Mouse (Mus musculus) stomach, embryonic 15.5 days (tissue): ENCODE data around the gene Ppp1r9b. TPM values are rescaled to one million over a fixed set of nuclear protein-coding genes. Genes with fewer than 3 reads are reported as not detected.
"Not testable (repeated sequence)": the region's sequence is repeated elsewhere in the genome, so short reads cannot be mapped to it uniquely, and the experiment has no call there.

ENCODE experiments used
- ATAC-seq: fragments of 200-750 bp; cut with Nextera tagmentation; 2 replicates; pipeline ENCODE4 v1.8.0; 2017; ENCODE audit warnings: low read depth, moderate number of reproducible peaks, moderate TSS enrichment; ENCODE audit not compliant: insufficient read depth, low FRiP score
- H3K27ac ChIP-seq: fragments of 300-500 bp; sonication (generic); 2 replicates; pipeline ENCODE4 v1.5.1; 2015; ENCODE audit warnings: mild to moderate bottlenecking, inconsistent platforms
- H3K27me3 ChIP-seq: fragments of 300-500 bp; sonication (generic); replicated peaks from 2 replicates; pipeline ENCODE4 v1.6.1; 2015; ENCODE audit warnings: inconsistent platforms
- H3K36me3 ChIP-seq: fragments of 300-500 bp; sonication (generic); 2 replicates; pipeline ENCODE4 v1.6.1; 2015; ENCODE audit warnings: inconsistent platforms
- H3K4me1 ChIP-seq: fragments of 300-500 bp; sonication (generic); 2 replicates; pipeline ENCODE4 v1.6.1; 2015; ENCODE audit warnings: inconsistent platforms
- H3K4me2 ChIP-seq: fragments of 300-500 bp; sonication (generic); 2 replicates; pipeline ENCODE4 v1.6.1; 2015; ENCODE audit warnings: mild to moderate bottlenecking, inconsistent platforms
- H3K4me3 ChIP-seq: fragments of 300-500 bp; sonication (generic); replicated peaks from 2 replicates; pipeline ENCODE4 v1.5.1; 2015; ENCODE audit warnings: inconsistent platforms
- H3K9ac ChIP-seq: fragments of 300-500 bp; sonication (generic); 2 replicates; pipeline ENCODE4 v1.6.1; 2015; ENCODE audit warnings: inconsistent platforms
- H3K9me3 ChIP-seq: fragments of 300-500 bp; sonication (generic); 2 replicates; pipeline ENCODE4 v1.6.1; 2016; ENCODE audit warnings: inconsistent platforms
- WGBS: fragments of 180-500 bp; shearing (Covaris S2); methylation state at CpG from one replicate; pipeline ENCODE4 v1.1.7; 2015; 5-methylcytosine and 5-hydroxymethylcytosine counted together
- polyA plus RNA-seq: library from polyadenylated mRNA; unstranded; fragments of >200 nt; fragmentation: Nextera tagmentation; extraction: Ambion mirVana; gene quantifications from 2 replicates; pipeline ENCODE4 v1.2.1, GENCODE M21; 2015

The Ppp1r9b gene
- polyA plus RNA-seq, 1 experiment from 2014 or later, result 10.3 TPM

DNA sequence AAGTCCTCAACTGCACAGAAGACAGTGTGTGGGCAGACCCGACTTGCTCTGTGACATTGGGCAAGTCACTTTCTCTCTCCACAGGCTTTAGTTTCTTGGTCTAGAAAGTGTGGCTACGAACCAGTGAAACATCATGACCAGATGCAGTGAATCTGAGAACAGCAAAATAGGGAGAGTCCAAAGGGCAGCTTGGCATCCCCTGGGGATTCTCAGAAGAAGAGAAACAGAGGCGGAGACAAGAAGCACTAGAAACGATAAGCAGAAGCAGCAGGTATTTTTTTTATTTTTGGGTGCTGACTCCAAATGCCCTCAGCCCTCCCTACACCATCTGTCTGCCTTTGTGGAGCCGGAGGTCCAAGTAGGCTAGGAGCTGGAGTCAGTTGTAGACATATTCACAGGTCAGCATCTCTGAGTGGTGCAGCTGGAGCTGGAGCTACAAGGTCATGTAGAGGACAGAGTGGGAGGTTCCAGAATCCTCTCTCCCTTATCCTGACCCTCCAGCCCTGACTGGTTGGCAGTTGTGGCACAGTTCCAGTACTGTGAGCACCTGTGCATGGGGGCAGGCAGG, 28.2 kb upstream of the Ppp1r9b start:
- no peak for ATAC-seq
- Histone ChIP-seq H3K9me3 (no peaks in the 10 kb centered on the region), H3K4me1 (no peaks in the 10 kb centered on the region; the same call in 1 of the 2 replicates), H3K27ac (no peak overlapping the region), H3K4me3 (no peak overlapping the region), H3K36me3 (no peaks in the 10 kb centered on the region), H3K9ac (no peak overlapping the region), H3K4me2 (no peak overlapping the region), H3K27me3 (no peaks in the 10 kb centered on the region)
- 63% methylated on average over 5 of the region's 5 CpGs for WGBS

DNA sequence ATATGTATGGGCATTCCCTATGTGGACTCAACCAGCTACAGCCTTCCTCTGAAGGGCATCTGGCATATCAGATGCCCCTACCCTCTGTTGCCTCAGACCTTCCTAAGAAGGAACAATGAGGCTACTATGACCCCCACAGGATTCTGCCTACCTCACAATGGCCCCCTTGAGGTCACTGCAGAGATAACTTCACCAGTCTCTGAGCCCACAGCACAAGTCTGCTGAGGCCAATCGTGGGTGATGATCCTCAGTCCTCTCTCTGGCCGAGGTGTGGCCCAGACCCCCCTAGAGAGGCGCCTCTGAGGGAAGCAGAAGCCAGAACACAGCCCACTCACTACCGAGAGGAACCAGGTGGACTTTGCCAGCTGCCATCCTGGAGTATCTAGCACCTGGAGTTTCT, 23.4 kb upstream of the Ppp1r9b start, which contains the start of gene Hils1:
Gene Hils1, plus strand, starts transcription at position 175 of the 400 bp plus-strand sequence.
- Histone ChIP-seq H3K36me3 (no peaks in the 10 kb centered on the region), H3K27me3 (no peaks in the 10 kb centered on the region), H3K4me2 (no peak within 1 kb of the TSS), H3K4me3 (no peak within 1 kb of the TSS), H3K4me1 (no peaks in the 10 kb centered on the region), H3K9me3 (no peaks in the 10 kb centered on the region), H3K9ac (no peak within 1 kb of the TSS), H3K27ac (no peak within 1 kb of the TSS)
- WGBS, result 35% methylated on average over 4 of the region's 4 CpGs
- ATAC-seq, result no peak

DNA sequence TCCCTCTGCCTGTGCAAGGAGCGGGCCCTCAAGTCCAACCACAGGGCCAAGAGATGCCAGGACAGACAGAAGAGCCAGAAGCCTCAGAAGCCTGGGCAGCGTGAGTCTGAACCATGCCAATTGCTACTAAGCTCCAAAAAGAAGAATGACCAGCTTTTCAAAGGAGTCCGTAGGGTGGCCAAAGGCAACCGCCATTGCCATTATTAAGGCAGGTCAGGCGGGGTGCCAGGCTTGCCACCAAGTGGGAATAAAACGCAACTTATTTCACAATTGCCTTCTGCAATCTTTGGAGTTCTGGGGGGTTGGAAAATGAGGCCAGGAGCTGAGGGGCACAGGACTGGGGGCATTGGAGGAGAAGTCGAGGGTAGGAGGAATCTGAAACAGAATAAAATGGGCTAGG, 22.6 kb upstream of the Ppp1r9b start:
- no peaks in the 10 kb centered on the region for H3K9me3 ChIP-seq

DNA sequence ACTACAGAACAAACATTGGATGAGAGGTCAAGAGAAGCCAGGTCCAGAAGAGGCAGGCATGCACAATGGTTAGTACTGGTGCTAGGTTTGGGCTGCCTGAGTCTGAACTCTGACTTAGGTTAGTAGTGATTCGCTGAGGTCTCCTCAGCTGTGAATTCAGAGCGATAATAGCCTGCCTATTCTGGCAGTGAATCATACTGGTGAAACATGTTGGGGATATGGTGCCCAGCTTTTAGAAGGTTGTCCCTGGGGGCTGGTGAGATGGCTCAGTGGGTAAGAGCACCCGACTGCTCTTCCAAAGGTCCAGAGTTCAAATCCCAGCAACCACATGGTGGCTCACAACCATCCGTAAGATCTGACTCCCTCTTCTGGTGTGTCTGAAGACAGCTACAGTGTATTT, 21.1 kb upstream of the Ppp1r9b start:
- 89% methylated on average over 4 of the region's 4 CpGs for WGBS
- not testable (repeated sequence) for H3K4me3 ChIP-seq, H3K9me3 ChIP-seq, H3K27me3 ChIP-seq, H3K27ac ChIP-seq, H3K4me1 ChIP-seq, H3K4me2 ChIP-seq, H3K36me3 ChIP-seq, ATAC-seq, H3K9ac ChIP-seq

More for the DNA sequence above, 22.6 kb upstream of the Ppp1r9b start:
- Histone ChIP-seq H3K9ac (no peak overlapping the region), H3K4me3 (no peak overlapping the region), H3K27ac (no peak overlapping the region), H3K4me1 (no peaks in the 10 kb centered on the region), H3K4me2 (no peak overlapping the region), H3K36me3 (no peaks in the 10 kb centered on the region), H3K27me3 (no peaks in the 10 kb centered on the region)
- ATAC-seq, result no peak
- 78% methylated on average over 7 of the region's 7 CpGs for WGBS

DNA sequence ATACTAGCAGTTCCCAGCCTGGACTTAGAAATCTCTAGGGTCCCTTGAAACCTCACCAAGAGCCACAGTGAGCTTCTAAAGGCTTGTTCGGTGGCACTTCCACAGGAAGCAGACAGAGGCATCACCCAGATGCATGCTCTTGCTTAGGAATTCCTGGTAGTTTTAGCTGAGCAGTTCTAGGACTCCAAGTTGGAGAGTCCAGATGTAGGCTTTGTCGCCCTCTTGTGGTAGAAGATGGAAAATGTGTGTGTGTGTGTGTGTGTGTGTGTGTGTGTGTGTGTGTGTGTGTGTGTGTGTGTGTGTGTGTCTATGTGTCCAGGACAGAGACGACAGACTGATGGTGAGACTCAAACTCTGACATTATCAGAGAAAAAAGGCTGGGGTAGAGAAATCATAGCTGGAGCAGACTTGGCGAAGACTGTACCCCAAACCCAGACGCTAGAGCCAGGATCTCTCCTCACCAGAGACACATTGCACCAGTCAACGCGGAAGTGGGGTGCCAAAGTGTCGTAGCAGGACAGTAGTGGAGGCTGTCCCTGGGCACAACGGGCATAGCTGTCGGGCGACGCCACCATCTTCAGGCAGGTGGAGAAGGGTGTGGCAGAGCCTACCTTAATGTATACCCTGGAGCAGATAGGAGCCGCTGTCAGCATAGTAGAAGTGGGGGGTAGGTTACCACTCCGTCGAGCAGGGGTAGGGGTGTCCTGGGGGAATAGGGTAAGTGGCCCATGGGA, 20.5 kb upstream of the Ppp1r9b start:
- Histone ChIP-seq H3K4me2 (no peak overlapping the region), H3K9ac (no peak overlapping the region), H3K4me3 (no peak overlapping the region), H3K36me3 (no peaks in the 10 kb centered on the region), H3K9me3 (no peaks in the 10 kb centered on the region), H3K27ac (no peak overlapping the region), H3K4me1 (no peaks in the 10 kb centered on the region), H3K27me3 (no peaks in the 10 kb centered on the region)
- ATAC-seq, result no peak
- WGBS, result 58% methylated on average over 15 of the region's 15 CpGs

DNA sequence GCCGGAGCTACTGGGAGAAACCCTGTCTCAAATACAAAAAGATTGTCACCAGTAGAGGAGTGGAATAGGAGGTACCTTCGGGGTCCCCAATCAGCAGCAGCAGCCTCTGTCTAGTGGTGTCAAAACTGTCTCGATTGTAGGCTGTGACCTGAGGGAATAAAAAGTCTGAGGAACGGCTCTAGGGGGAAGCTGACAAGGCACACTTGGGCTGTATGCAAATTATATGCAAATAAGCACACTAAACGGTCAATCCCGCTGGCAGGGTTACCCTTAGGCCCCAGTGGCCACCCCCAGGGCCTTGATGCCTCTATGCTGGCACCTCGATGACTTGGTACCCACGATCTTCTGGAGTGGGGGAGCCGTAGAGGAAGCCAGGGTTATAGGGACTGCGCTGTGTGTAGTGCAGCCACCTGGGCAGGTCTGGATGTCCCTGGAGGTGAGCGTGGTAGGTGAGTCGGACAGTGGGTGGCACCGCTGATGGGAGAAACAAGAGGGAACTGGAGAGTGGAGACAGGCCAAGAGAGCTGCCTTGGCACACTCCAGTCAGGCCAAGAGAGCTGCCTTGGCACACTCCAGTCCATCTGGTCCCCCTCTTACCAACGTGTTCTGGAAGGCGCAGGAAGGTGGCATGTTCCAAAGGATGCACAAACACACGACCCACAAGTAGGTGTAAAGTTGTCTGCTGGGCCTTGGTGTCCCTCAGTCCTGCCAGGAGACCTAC, 18.8 kb upstream of the Ppp1r9b start:
- H3K36me3 ChIP-seq, result no peaks in the 10 kb centered on the region
- H3K4me1 ChIP-seq, result no peaks in the 10 kb centered on the region
- WGBS, result 62% methylated on average over 16 of the region's 16 CpGs
- no peak for ATAC-seq
- H3K27ac ChIP-seq, result no peak overlapping the region
- H3K27me3 ChIP-seq, result no peaks in the 10 kb centered on the region
- no peak overlapping the region for H3K4me2 ChIP-seq
- no peak overlapping the region for H3K4me3 ChIP-seq
- no peaks in the 10 kb centered on the region for H3K9me3 ChIP-seq
- no peak overlapping the region for H3K9ac ChIP-seq

DNA sequence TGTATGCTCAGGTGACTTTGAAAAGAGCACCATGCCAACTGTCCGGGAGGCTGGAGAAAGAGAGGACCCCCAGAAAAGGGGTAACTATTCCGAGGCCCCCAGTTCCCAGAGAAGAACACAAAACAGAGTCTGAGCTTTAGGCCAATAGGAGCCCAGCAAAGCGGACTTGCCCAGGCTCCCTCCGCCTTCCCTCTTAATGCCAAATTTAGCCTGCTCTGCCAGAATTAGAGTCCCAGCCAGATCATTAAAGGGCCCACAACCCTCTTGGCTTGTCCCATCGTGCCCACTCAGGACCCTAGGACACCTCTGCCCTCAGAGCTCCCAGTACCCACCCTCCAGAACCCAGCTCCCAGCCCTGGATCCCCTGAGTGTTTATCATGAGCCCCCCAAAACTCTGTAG, 17.9 kb upstream of the Ppp1r9b start:
- H3K9ac ChIP-seq, result no peak overlapping the region
- H3K4me1 ChIP-seq, result no peaks in the 10 kb centered on the region
- WGBS, result 59% methylated on average over 5 of the region's 5 CpGs
- no peak overlapping the region for H3K27ac ChIP-seq
- H3K4me2 ChIP-seq, result no peak overlapping the region
- H3K36me3 ChIP-seq, result no peaks in the 10 kb centered on the region
- no peaks in the 10 kb centered on the region for H3K9me3 ChIP-seq
- no peaks in the 10 kb centered on the region for H3K27me3 ChIP-seq
- no peak for ATAC-seq
- no peak overlapping the region for H3K4me3 ChIP-seq

DNA sequence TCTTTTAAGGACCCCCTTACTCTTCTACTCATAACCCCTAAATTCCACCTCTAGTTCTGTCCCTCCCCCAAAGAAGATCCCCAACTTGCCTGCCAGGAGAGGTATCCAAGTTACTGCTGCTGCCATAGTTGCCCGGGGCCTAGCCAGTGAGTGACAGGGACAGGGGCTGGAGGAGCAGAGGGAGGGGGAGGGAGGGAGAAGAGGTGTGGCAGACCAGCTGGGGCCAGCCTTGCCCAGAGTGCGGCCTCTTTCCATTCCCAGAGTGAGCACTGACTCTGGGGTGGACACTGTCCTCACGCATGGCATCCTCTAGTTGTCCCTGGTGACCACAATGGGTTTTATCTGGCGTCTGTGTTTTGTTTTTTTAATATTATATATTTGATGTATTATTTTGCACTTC, 17.5 kb upstream of the Ppp1r9b start:
- Histone ChIP-seq H3K9me3 (no peaks in the 10 kb centered on the region), H3K4me1 (no peaks in the 10 kb centered on the region), H3K36me3 (no peaks in the 10 kb centered on the region), H3K27me3 (no peaks in the 10 kb centered on the region), H3K27ac (no peak overlapping the region), H3K4me2 (no peak overlapping the region), H3K9ac (no peak overlapping the region), H3K4me3 (no peak overlapping the region)
- WGBS, result 55% methylated on average over 4 of the region's 4 CpGs
- ATAC-seq, result no peak

DNA sequence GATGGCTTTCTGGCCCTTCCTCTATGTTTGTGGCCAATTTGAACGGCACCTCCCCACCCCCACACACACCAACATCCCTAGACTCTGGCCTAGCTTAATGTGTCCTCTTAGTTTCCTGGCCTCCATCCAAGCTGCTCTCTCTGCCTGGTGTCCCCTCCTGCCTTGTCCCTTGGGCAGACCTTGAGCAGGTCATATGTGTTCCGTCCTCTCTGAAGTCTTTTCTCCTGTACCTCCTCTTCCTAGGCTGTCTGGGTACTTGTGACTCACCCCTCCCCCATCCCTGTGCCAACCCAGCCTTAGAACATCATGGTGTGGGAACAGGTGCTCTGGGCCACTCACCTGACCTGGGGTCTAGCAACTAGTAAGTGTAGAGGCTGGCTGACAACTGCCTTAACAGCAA, 15.9 kb upstream of the Ppp1r9b start:
- 77% methylated on average over 2 of the region's 2 CpGs for WGBS
- Histone ChIP-seq H3K4me1 (no peaks in the 10 kb centered on the region), H3K4me3 (no peak overlapping the region), H3K9ac (no peak overlapping the region), H3K27me3 (no peaks in the 10 kb centered on the region), H3K36me3 (no peaks in the 10 kb centered on the region), H3K27ac (no peak overlapping the region), H3K9me3 (no peaks in the 10 kb centered on the region), H3K4me2 (no peak overlapping the region)
- no peak for ATAC-seq

DNA sequence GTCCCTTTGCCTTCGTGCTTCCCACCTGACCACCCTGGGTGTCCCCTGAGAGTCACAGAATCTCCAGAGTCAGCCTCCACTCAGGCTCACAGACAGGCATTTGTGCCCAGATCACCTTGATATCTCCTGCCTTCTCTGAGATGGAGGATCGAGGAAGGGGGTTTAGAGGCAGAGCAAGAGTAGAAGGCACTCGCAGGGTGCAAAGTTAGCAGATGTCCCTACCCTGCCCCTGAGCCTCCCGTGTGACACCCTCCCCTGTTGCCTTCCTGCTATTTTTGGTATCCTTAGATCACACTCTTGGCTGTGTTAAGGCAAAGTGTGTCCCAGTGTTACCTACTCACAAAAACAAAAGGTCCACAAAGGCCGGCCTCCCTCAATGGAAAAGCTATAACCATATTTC, 14.6 kb upstream of the Ppp1r9b start, which contains the start of gene Sgca:
Gene Sgca, minus strand, starts transcription at position 129 of the 400 bp plus-strand sequence.
- Histone ChIP-seq H3K36me3 (no peaks in the 10 kb centered on the region), H3K4me1 (no peaks in the 10 kb centered on the region), H3K9ac (no peak within 1 kb of the TSS), H3K9me3 (no peaks in the 10 kb centered on the region), H3K4me3 (no peak within 1 kb of the TSS), H3K27ac (no peak within 1 kb of the TSS), H3K27me3 (no peaks in the 10 kb centered on the region), H3K4me2 (no peak within 1 kb of the TSS)
- WGBS, result 64% methylated on average over 5 of the region's 5 CpGs
- ATAC-seq, result no peak

DNA sequence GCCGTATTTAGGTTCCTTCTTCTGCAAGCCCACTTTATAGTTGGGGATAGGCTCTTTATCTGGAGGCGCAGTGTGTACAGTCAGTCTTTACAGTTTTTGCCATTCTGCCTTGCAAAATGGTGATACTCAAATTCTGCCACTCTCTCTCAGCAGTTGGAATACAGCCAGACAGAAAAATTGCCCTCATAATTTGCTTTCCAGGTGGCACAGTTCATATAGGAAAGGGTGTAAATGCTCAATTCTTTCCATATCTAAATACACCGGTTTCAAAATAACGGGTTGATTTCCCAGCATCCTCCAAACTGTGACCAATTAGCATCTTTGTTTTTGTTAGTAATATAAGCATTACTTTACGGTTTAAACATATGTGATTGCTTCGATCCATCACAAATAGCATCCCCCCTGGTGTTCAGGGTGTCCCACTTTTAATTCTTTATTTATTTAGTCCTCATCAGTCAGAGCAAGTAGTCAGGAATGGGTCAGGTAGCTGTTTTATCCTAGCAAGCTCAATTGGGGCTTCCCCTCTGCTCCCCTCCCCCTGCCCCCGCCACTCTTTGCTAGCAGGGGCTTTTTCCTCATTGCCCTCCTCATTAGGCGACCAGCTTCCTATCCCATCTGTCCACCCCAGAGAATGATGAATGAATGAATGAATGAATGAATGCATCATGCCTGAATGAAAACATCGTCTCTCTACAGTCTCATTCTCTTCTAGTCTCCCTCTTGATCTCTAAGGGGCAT, 12.5 kb upstream of the Ppp1r9b start:
- WGBS, result 38% methylated on average over 9 of the region's 9 CpGs

More for the DNA sequence above, 12.5 kb upstream of the Ppp1r9b start:
- Histone ChIP-seq H3K4me2 (peak overlapping the region; percentile 47), H3K9me3 (no peaks in the 10 kb centered on the region), H3K9ac (no peak overlapping the region), H3K27ac (no peak overlapping the region), H3K4me3 (0 out of 2 replicates have a peak overlapping the region, but pooled peaks have one; percentile 6), H3K4me1 (no peaks in the 10 kb centered on the region), H3K36me3 (no peaks in the 10 kb centered on the region), H3K27me3 (no peaks in the 10 kb centered on the region)
- no peak for ATAC-seq
